Mouse (Mus musculus) midbrain, embryonic 12.5 days (tissue): ENCODE data around the gene Scyl1. TPM values are rescaled to one million over a fixed set of nuclear protein-coding genes. Genes with fewer than 3 reads are reported as not detected.

Experiments used
- ATAC-seq: fragments of 200-750 bp; cut with Nextera tagmentation; 2 replicates; pipeline ENCODE4 v1.8.0; 2017; ENCODE audit warnings: low read depth, moderate TSS enrichment, moderate library complexity; ENCODE audit not compliant: low FRiP score
- H3K27ac ChIP-seq: fragments of 300-500 bp; sonication (generic); replicated peaks from 2 replicates; pipeline ENCODE4 v1.5.1; 2016; ENCODE audit warnings: mild to moderate bottlenecking
- H3K27me3 ChIP-seq: fragments of 300-500 bp; sonication (generic); 2 replicates; pipeline ENCODE4 v1.6.1; 2016; ENCODE audit warnings: mild to moderate bottlenecking
- H3K36me3 ChIP-seq: fragments of 300-500 bp; sonication (generic); 2 replicates; pipeline ENCODE4 v1.6.1; 2016
- H3K4me1 ChIP-seq: fragments of 300-500 bp; sonication (generic); 2 replicates; pipeline ENCODE4 v1.6.1; 2016
- H3K4me2 ChIP-seq: fragments of 300-500 bp; sonication (generic); replicated peaks from 2 replicates; pipeline ENCODE4 v1.6.1; 2016; ENCODE audit warnings: mild to moderate bottlenecking, moderate library complexity
- H3K4me3 ChIP-seq: fragments of 300-500 bp; sonication (generic); 2 replicates; pipeline ENCODE4 v1.5.1; 2016; ENCODE audit warnings: mild to moderate bottlenecking
- H3K9ac ChIP-seq: fragments of 300-500 bp; sonication (generic); replicated peaks from 2 replicates; pipeline ENCODE4 v1.6.1; 2016; ENCODE audit warnings: mild to moderate bottlenecking, moderate library complexity
- H3K9me3 ChIP-seq: fragments of 300-500 bp; sonication (generic); 2 replicates; pipeline ENCODE4 v1.6.1; 2016; ENCODE audit warnings: mild to moderate bottlenecking
- WGBS: fragments of 180-500 bp; shearing (Covaris S2); methylation state at CpG from one replicate; pipeline ENCODE4 v1.1.7; 2016; 5-methylcytosine and 5-hydroxymethylcytosine counted together
- polyA plus RNA-seq: library from polyadenylated mRNA; unstranded; fragments of >200 nt; fragmentation: Nextera tagmentation; extraction: Ambion mirVana; gene quantifications from 2 replicates; pipeline ENCODE4 v1.2.1, GENCODE M21; 2016

Scyl1 gene
- polyA plus RNA-seq, 1 experiment from 2014 or later: 68.4 TPM

DNA sequence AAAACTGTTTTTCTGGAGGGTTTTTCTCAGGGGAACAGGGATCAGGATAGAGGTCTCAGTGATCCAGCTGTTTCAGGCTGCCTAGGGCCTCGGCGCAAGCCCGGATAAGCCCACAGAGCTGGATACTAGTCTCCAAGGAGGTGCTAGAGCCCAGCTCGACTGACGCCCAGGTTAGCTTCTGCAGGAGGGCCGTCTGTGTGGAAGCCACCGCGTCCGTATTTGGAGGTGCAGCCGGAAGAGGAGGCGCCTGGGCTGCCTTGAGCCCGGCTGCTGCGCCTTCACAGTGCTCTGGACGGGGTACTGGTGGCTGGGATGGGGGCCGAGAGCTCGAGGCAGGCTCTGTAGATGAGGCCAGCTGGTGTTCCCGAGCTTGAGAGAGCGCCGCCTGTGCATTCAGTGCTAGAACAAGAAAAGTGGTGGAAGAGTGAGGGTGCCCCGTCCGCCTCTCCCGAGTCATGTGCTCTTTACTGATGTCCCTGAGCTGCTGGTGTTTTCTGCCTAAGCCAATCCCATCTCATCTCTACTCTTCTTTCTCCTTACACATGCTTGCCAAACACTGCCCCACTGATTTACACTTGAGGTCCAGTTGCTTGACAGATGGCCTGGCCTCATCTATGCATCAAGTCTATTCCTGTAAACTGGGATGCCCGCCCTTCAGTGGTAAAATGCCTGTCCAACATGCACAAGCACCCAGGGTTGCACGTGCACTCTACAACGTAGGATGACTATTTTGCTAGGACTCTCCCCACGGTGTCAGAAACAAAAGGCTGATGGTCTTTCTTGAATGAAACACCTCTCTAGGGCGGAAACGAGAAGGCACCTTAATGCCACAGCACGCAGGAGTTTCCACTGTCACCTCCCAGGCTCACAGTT is 40.7 kb downstream of the Scyl1 start:
- Histone ChIP-seq H3K4me3 (peak overlapping the region; percentile 99), H3K27me3 (peaks cover 14% of the 10 kb centered on the region; the same call in 1 of the 2 replicates), H3K36me3 (0 out of 2 replicates have a peak, but pooled peaks cover under 1% of the 10 kb centered on the region), H3K9me3 (no peaks in the 10 kb centered on the region), H3K27ac (0 out of 2 replicates have a peak overlapping the region, but pooled peaks have one; percentile 25), H3K4me1 (peaks cover 54% of the 10 kb centered on the region), H3K4me2 (peak overlapping the region; percentile 99), H3K9ac (peak overlapping the region; percentile 72)
- 75% methylated on average over 29 of the region's 29 CpGs for WGBS
- no peak for ATAC-seq

DNA sequence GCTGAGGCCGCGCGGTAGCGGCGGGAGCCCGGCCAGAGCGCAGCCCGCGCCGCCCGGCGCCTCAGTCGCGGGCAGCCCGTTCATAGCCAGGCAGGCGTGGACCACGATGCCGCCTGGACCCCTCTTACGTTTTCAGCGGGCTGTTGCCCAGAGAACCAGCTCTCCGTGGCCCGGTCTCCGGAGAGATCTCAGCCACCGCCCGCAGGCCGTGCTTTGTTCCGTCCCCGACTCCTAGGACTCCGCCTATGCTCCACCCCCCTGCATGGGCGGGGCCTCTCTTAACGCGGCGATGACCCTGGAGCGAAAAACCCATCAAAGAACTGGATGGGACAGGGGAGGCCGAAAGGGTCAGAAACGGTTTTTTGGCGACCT is 41.8 kb downstream of the Scyl1 start, which contains the start of gene Fam89b:
TSS of gene Fam89b (minus strand) at position 210 of the 372 bp plus-strand sequence.
- peak within 1 kb of the TSS; percentile 96 for H3K27ac ChIP-seq
- H3K4me2 ChIP-seq: peak within 1 kb of the TSS; percentile 99
- peaks cover 14% of the 10 kb centered on the region; the same call in 1 of the 2 replicates for H3K27me3 ChIP-seq
- under 1% methylated on average over 37 of the region's 37 CpGs for WGBS
- no peaks in the 10 kb centered on the region for H3K9me3 ChIP-seq
- H3K36me3 ChIP-seq: peaks cover 9% of the 10 kb centered on the region; the same call in 1 of the 2 replicates
- H3K4me3 ChIP-seq: peak within 1 kb of the TSS; percentile 99
- peaks cover 65% of the 10 kb centered on the region for H3K4me1 ChIP-seq
- peak; percentile 81 for ATAC-seq
- peak within 1 kb of the TSS; percentile 99 for H3K9ac ChIP-seq

DNA sequence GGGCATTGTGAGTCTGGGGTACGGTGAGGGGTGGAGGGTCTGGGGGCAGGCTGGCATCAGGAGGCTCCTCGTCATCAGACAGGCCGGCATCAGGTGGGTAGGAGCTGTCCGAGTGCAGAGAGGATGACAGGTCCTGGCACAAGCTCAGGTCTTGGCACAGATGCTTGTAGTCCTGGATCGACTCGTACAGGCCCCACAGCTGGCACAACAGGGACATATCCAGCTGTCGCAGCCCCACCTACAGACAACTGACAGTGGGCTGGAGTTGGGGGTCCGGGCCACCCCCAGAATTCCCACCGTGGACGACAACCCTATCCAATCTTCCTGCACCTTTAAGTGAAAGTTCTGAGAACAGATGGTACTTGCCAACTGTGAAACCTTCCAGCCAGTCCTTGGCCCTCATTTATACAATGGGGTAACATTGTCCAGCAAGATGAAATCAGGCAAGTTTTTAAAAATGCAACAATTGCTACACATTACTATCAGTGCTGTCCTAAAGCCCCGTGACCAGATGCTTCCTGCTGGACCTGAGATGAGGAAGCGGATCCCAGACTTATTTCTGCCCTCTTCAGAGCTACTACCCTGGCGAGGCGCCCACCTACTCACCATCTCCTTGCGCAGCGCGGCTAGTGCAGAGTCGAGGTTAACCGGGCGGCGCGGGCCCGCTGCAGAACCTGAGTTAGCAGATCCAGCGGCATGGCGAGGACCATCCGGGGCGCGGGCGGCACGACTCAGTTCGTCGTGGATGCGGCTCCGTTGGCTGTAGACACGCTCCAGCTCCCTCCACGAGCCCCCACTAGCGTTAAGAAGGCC is 42.4 kb downstream of the Scyl1 start:
- WGBS: 12% methylated on average over 37 of the region's 37 CpGs
- ATAC-seq: peak; percentile 41
- H3K27ac ChIP-seq: peak overlapping the region; percentile 96
- peaks cover 66% of the 10 kb centered on the region for H3K4me1 ChIP-seq
- H3K9me3 ChIP-seq: no peaks in the 10 kb centered on the region
- H3K4me3 ChIP-seq: peak overlapping the region; percentile 99
- peaks cover 15% of the 10 kb centered on the region; the same call in 1 of the 2 replicates for H3K36me3 ChIP-seq
- H3K9ac ChIP-seq: peak overlapping the region; percentile 99
- H3K27me3 ChIP-seq: peaks cover 8% of the 10 kb centered on the region; the same call in 1 of the 2 replicates
- H3K4me2 ChIP-seq: peak overlapping the region; percentile 99

DNA sequence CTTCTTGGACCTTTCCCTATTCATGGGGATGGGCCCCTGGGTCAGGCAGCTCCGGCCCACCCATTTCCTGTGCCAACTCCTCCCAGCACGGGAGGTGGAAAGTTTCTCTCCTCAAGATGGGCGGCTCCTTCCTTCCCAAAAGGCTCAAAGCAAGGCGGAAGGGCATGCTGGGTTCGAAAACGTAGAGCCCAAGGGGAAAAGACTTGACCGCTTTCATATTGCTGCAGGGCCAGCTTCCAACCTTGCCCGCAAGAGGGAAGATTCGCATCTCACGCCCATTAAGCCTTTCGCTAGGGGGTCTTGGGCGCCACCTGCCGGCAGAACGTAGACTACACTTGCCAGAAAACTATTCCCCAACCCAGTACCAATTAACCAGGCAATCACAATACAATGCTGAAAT is 43.5 kb downstream of the Scyl1 start:
- H3K27ac ChIP-seq: no peak overlapping the region; the same call in 1 of the 2 replicates
- no peak for ATAC-seq
- peak overlapping the region; percentile 99 for H3K9ac ChIP-seq
- 5% methylated on average over 14 of the region's 14 CpGs for WGBS
- peak overlapping the region; percentile 99 for H3K4me2 ChIP-seq
- peaks cover 26% of the 10 kb centered on the region for H3K36me3 ChIP-seq
- H3K9me3 ChIP-seq: no peaks in the 10 kb centered on the region
- H3K4me1 ChIP-seq: peaks cover 66% of the 10 kb centered on the region
- peak overlapping the region; percentile 99 for H3K4me3 ChIP-seq
- H3K27me3 ChIP-seq: 0 out of 2 replicates have a peak, but pooled peaks cover 7% of the 10 kb centered on the region

DNA sequence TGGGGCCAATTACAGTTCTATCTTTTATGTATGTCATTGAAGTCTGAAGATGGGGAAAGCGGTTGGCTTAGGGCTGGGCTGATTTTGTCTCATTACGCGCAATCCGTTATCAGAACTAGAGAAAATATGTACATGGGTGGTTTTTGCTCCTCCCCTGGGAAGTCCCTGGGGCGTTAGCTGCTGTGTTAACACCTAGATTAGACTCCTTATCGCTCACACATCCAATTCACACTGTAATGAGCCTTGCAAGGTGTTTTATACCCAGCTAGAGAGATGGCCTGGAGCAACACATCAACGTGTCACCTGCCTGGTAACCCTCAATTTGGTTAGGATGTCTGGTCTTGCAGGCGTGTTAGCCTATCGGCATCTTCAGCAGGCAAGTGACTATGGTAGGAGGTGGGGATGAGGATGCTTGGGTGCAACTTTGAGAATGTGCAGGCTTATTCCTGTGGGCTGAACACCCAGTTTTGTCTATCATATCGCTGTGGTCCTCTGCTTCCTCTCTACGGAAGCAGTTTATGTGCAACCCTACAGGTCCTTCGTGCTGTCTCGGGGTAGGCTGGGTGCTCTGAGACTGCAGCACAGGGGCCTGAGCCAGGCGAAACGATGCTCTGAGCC is 44.1 kb downstream of the Scyl1 start:
- Histone ChIP-seq H3K27me3 (0 out of 2 replicates have a peak, but pooled peaks cover 7% of the 10 kb centered on the region), H3K9me3 (no peaks in the 10 kb centered on the region), H3K4me1 (peaks cover 66% of the 10 kb centered on the region), H3K4me2 (peak overlapping the region; percentile 99), H3K27ac (no peak overlapping the region), H3K36me3 (peaks cover 33% of the 10 kb centered on the region), H3K4me3 (peak overlapping the region; percentile 99), H3K9ac (peak overlapping the region; percentile 99)
- ATAC-seq: no peak
- WGBS: 83% methylated on average over 15 of the region's 15 CpGs

DNA sequence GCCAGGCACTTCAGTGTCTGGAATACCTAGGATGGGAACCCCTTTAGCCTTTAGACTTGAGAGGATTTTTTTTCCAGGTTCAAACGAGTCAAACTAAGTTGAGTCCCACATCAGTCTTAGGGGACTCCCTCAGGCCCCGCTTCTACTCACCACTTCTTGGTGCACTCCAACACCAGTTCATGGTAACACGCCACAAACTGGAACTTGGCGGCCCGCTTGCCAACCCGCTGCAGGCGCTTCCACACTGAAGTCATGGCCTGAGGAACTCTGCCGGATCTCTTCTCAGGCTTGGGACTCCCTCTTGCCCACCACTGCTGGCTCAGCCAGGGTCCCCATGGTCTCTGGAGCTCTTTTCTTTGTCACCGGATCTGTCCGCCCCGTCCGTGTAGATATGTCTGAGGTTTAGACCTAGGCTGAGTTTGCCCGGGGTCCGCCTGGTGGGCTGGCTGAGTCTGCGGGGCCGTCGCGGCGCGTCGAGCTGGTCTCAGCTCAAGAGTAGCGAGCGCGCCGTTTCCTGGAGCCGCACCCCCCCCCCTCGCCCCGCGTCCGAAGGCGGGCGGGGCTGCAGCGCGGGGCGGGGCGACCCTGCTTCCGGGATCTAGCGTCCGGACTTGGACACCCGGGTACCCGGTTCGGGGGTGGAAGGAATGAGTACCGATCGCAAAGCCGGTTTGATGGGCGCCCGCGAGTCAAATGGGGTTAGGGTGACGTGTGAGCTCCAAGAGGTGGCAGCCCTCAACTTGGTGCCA is 45.3 kb downstream of the Scyl1 start, which contains the start of gene Ehbp1l1:
TSS of gene Ehbp1l1 (minus strand) at position 551 of the 749 bp plus-strand sequence.
- peak within 1 kb of the TSS; percentile 56 for H3K9ac ChIP-seq
- H3K27me3 ChIP-seq: 0 out of 2 replicates have a peak, but pooled peaks cover 7% of the 10 kb centered on the region
- ATAC-seq: no peak
- 13% methylated on average over 49 of the region's 49 CpGs for WGBS
- peak within 1 kb of the TSS; percentile 99 for H3K4me3 ChIP-seq
- H3K9me3 ChIP-seq: no peaks in the 10 kb centered on the region
- no peak within 1 kb of the TSS for H3K27ac ChIP-seq
- peak within 1 kb of the TSS; percentile 99 for H3K4me2 ChIP-seq
- H3K36me3 ChIP-seq: peaks cover 44% of the 10 kb centered on the region
- H3K4me1 ChIP-seq: peaks cover 58% of the 10 kb centered on the region

DNA sequence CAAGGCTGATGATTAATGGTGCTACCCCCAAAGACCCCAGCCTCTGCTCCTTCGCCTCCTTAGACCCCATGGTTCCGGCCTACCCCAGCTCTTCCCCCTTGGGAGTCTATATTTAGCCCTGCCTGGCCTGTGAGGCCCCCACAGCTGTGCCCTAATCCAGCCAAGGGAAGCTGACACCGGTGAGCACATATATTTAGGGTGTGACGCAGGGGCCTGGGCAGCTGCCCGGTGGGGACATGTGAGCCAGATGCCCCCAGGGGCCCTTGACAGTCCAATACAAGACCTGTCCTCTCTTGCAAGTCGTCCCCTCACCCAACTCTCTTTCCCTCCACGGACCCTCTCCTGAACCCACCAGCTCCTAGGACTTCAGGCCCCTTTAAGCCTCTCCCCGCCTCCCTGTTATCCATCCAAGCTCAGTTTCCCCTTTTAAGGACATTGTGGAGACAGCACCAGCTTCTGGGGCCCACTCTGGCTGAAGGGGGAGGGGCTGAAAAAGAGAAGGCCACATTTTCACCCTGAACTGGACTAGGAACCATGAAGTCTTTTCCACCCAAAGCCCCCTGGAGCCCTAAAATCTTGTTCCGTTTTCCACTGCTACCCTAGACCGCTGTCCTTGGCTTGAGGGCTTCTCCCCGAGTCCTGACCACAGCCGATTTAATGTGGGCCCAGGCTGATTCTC is 46.1 kb downstream of the Scyl1 start:
- peak overlapping the region; percentile 2; the same call in 1 of the 2 replicates for H3K9ac ChIP-seq
- peak overlapping the region; percentile 99 for H3K4me2 ChIP-seq
- ATAC-seq: no peak
- H3K27ac ChIP-seq: no peak overlapping the region
- WGBS: 80% methylated on average over 12 of the region's 12 CpGs
- H3K27me3 ChIP-seq: 0 out of 2 replicates have a peak, but pooled peaks cover 7% of the 10 kb centered on the region
- H3K4me1 ChIP-seq: peaks cover 50% of the 10 kb centered on the region
- H3K36me3 ChIP-seq: peaks cover 52% of the 10 kb centered on the region
- H3K4me3 ChIP-seq: peak overlapping the region; percentile 99; the same call in 1 of the 2 replicates
- no peaks in the 10 kb centered on the region for H3K9me3 ChIP-seq

DNA sequence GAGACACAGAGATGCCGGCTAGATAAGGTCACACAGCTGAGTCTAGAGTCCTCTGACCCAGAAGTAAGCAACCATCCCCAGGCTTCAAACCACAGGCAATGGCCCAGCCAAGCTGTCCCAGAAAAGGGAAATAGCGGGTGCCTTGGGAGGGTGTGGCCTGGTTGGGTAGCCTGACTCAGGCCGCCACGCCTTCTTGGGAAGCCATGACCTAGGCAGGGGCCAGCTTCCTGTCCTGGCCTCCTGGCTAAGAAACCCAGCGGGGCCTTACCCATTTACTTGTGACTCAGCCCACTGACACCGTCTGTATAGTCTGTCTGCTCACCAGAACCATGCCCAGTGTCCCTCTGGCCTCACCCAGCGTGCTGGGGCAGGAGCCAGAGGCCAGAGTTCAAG is 46.7 kb downstream of the Scyl1 start:
- no peak for ATAC-seq
- Histone ChIP-seq H3K4me3 (no peak overlapping the region), H3K9ac (no peak overlapping the region)

DNA sequence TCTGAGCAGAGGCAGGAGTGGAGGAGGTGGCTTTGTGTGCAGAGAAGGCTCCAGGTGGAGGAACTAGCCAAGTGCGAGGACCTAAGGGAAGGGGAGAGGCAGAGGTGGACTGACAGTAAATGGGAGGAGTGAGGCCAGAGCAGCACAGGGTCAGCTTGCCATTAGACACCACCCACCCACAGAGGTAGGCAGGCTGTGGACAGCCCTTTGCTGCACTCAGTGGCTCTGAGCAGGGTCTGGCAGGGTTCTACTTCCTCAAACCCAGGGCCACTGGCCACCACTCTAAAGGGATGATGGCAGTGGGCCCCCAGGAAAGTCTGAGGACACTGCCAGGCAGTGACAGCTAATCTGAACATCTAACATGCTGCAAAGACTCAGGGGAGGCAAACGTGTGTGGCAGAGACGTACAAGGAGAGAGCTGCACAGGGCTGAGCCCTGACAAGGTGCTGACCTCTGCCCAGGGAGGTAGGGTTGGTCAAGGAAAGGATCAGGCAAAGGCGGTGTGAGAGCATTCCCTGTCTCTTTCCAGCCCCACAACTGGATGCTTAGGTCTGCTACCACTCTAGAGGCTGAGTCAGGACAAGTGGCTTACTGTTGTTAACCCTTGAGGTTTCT is 47.2 kb downstream of the Scyl1 start:
- peaks cover 63% of the 10 kb centered on the region for H3K36me3 ChIP-seq
- no peaks in the 10 kb centered on the region for H3K9me3 ChIP-seq
- no peak overlapping the region for H3K4me3 ChIP-seq
- H3K4me2 ChIP-seq: no peak overlapping the region
- peaks cover 44% of the 10 kb centered on the region for H3K4me1 ChIP-seq
- no peak overlapping the region for H3K9ac ChIP-seq
- no peak for ATAC-seq
- H3K27ac ChIP-seq: no peak overlapping the region
- WGBS: 67% methylated on average over 4 of the region's 4 CpGs
- 0 out of 2 replicates have a peak, but pooled peaks cover 7% of the 10 kb centered on the region for H3K27me3 ChIP-seq

More for the DNA sequence above, 46.7 kb downstream of the Scyl1 start:
- Histone ChIP-seq H3K27ac (no peak overlapping the region), H3K9me3 (no peaks in the 10 kb centered on the region), H3K4me1 (peaks cover 44% of the 10 kb centered on the region), H3K4me2 (no peak overlapping the region), H3K36me3 (peaks cover 58% of the 10 kb centered on the region), H3K27me3 (0 out of 2 replicates have a peak, but pooled peaks cover 7% of the 10 kb centered on the region)
- WGBS: 76% methylated on average over 7 of the region's 7 CpGs

DNA sequence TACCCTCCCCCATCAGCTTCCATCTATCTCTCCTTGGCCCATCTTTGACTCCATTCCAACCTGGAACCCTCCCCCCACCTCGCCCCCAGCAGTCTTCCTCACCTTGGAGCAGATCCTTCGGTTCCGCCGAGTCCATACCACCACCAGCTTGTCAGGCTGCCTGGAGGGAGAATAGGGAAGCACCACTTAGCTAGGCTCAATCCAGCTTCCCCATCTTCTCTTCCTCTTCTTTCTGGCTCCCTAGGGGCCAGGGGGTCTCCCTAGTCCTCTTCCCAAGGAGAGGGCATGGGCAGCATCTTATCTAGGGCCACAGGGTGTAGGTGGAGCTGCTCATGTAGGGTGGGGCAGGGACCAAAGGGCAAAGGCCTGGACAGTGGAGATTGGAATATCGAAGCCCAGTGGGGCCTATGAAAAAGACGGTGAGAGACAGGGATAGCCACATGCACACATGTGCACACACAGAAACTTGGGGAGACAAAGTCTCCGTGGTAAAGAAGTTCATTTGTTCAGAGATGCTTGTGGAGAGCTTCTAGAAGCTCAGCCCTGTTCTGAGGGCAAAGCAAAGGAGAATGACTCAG is 48.3 kb downstream of the Scyl1 start:
- no peak overlapping the region for H3K4me2 ChIP-seq
- H3K9ac ChIP-seq: no peak overlapping the region
- H3K4me1 ChIP-seq: peaks cover 35% of the 10 kb centered on the region
- H3K36me3 ChIP-seq: peaks cover 71% of the 10 kb centered on the region
- no peak overlapping the region for H3K4me3 ChIP-seq
- H3K9me3 ChIP-seq: no peaks in the 10 kb centered on the region
- ATAC-seq: no peak
- H3K27me3 ChIP-seq: 0 out of 2 replicates have a peak, but pooled peaks cover 7% of the 10 kb centered on the region
- H3K27ac ChIP-seq: no peak overlapping the region
- 89% methylated on average over 7 of the region's 7 CpGs for WGBS
